Mouse (Mus musculus) lung, postnatal 36 days (tissue): Measurements from ENCODE around the gene Sec16b.

Experiments
- DNase-seq: peaks from one replicate; pipeline ENCODE4 v3.0.0; 2022; ENCODE audit warnings: mixed read lengths

Sec16b gene

GRCm38 (mm10) chr1:157560654-157561386 is 54.3 kb downstream of the Sec16b start:
- DNase-seq = peak; percentile 42

GRCm38 (mm10) chr1:157567819-157568218 is 61.3 kb downstream of the Sec16b start:
- no peak for DNase-seq

- peak; percentile 28 for DNase-seq
These were observed 62.9 kb downstream of the Sec16b start for GRCm38 (mm10) chr1:157569263-157570090.

- DNase-seq = no peak
These were observed 68.8 kb downstream of the Sec16b start for GRCm38 (mm10) chr1:157575316-157575715.

GRCm38 (mm10) chr1:157578336-157578735 is 71.8 kb downstream of the Sec16b start:
- DNase-seq = no peak

- DNase-seq = peak; percentile 15
These were observed 80.0 kb downstream of the Sec16b start for GRCm38 (mm10) chr1:157586556-157586955.

- no peak for DNase-seq
These were observed 85.5 kb downstream of the Sec16b start for GRCm38 (mm10) chr1:157592039-157592438.

GRCm38 (mm10) chr1:157594561-157594960 is 88.0 kb downstream of the Sec16b start:
- DNase-seq = no peak

GRCm38 (mm10) chr1:157595165-157595564 is 88.6 kb downstream of the Sec16b start:
- DNase-seq = no peak

GRCm38 (mm10) chr1:157604513-157604912 is 98.0 kb downstream of the Sec16b start:
- DNase-seq = no peak
